Mouse (Mus musculus): Measurements from ENCODE around the gene Tmem258. TPM values are rescaled to one million over a fixed set of nuclear protein-coding genes. Genes with fewer than 3 reads are reported as not detected.

Gene Tmem258
- total RNA-seq, 2 experiments from 2014 or later = 92.6 to 96.5 TPM

- DNase-seq = no peak
- intact Hi-C loops (cut with DNase I; ENCODE audit: low total_unique reads) = no loop called here
These were observed 10.1 kb downstream of the Tmem258 start for GRCm38 (mm10) chr19:10213796-10214471.

GRCm38 (mm10) chr19:10216101-10216500 lies 12.3 kb downstream of the Tmem258 start:
- DNase-seq = no peak
- intact Hi-C loops (cut with DNase I; ENCODE audit: low total_unique reads) = no loop called here

- intact Hi-C loops (cut with DNase I; ENCODE audit: low total_unique reads) = no loop called here
- no peak for DNase-seq
These were observed 15.3 kb downstream of the Tmem258 start for GRCm38 (mm10) chr19:10219108-10219507.

GRCm38 (mm10) chr19:10219593-10219992 lies 15.8 kb downstream of the Tmem258 start:
- DNase-seq = no peak
- intact Hi-C loops (cut with DNase I; ENCODE audit: low total_unique reads) = no loop called here

- DNase-seq = no peak
- intact Hi-C loops (cut with DNase I; ENCODE audit: low total_unique reads) = no loop called here
These were observed 17.8 kb downstream of the Tmem258 start for GRCm38 (mm10) chr19:10221585-10221984.

- intact Hi-C loops (cut with DNase I; ENCODE audit: low total_unique reads) = no loop called here
- no peak for DNase-seq
These were observed 18.8 kb downstream of the Tmem258 start for GRCm38 (mm10) chr19:10222656-10223055.

GRCm38 (mm10) chr19:10223561-10223960 lies 19.7 kb downstream of the Tmem258 start:
- DNase-seq = no peak
- intact Hi-C loops (cut with DNase I; ENCODE audit: low total_unique reads) = no loop called here

GRCm38 (mm10) chr19:10224637-10225453 lies 21.0 kb downstream of the Tmem258 start:
- no peak for DNase-seq
- intact Hi-C loops (cut with DNase I; ENCODE audit: low total_unique reads) = no loop called here

- intact Hi-C loops (cut with DNase I; ENCODE audit: low total_unique reads) = no loop called here
- no peak for DNase-seq
These were observed 22.0 kb downstream of the Tmem258 start for GRCm38 (mm10) chr19:10225767-10226166.

GRCm38 (mm10) chr19:10231016-10231415 lies 27.2 kb downstream of the Tmem258 start:
- DNase-seq = no peak
- intact Hi-C loops (cut with DNase I; ENCODE audit: low total_unique reads) = no loop called here

- no peak for DNase-seq
- intact Hi-C loops (cut with DNase I; ENCODE audit: low total_unique reads) = no loop called here
These were observed 28.1 kb downstream of the Tmem258 start for GRCm38 (mm10) chr19:10231871-10232270.

GRCm38 (mm10) chr19:10232327-10233017 lies 28.7 kb downstream of the Tmem258 start:
- no peak for DNase-seq
- intact Hi-C loops (cut with DNase I; ENCODE audit: low total_unique reads) = no loop called here

- intact Hi-C loops (cut with DNase I; ENCODE audit: low total_unique reads) = no loop called here
- no peak for DNase-seq
These were observed 32.2 kb downstream of the Tmem258 start for GRCm38 (mm10) chr19:10235784-10236565.

GRCm38 (mm10) chr19:10238477-10238876 lies 34.7 kb downstream of the Tmem258 start:
- intact Hi-C loops (cut with DNase I; ENCODE audit: low total_unique reads) = no loop called here
- no peak for DNase-seq

- intact Hi-C loops (cut with DNase I; ENCODE audit: low total_unique reads) = no loop called here
- no peak for DNase-seq
These were observed 35.6 kb downstream of the Tmem258 start for GRCm38 (mm10) chr19:10239419-10239818.

- intact Hi-C loops (cut with DNase I; ENCODE audit: low total_unique reads) = no loop called here
- DNase-seq = no peak
These were observed 36.3 kb downstream of the Tmem258 start for GRCm38 (mm10) chr19:10239975-10240653.

GRCm38 (mm10) chr19:10240654-10241305 lies 37.0 kb downstream of the Tmem258 start, which contains the start of gene Myrf:
Gene Myrf (minus strand): TSS chr19:10240748.
- intact Hi-C loops (cut with DNase I; ENCODE audit: low total_unique reads) = no loop called here
- peak; percentile 81 for DNase-seq

GRCm38 (mm10) chr19:10242916-10243315 lies 39.1 kb downstream of the Tmem258 start:
- DNase-seq = no peak
- intact Hi-C loops (cut with DNase I; ENCODE audit: low total_unique reads) = no loop called here

- peak; percentile 43 for DNase-seq
- intact Hi-C loops (cut with DNase I; ENCODE audit: low total_unique reads) = no loop called here
These were observed 40.4 kb downstream of the Tmem258 start for GRCm38 (mm10) chr19:10244183-10244582.
